Mouse (Mus musculus) intestine, embryonic 14.5 days (tissue): ENCODE measurements around the gene Ankrd13b. TPM values are rescaled to one million over a fixed set of nuclear protein-coding genes. Genes with fewer than 3 reads are reported as not detected.

Experiments
- ATAC-seq: fragments of 200-750 bp; cut with Nextera tagmentation; replicated peaks from 2 replicates; pipeline ENCODE4 v1.8.0; 2017; ENCODE audit warnings: low read depth, moderate number of reproducible peaks, moderate TSS enrichment, moderate library complexity; ENCODE audit not compliant: low FRiP score, low TSS enrichment
- DNase-seq: peaks from one replicate; pipeline ENCODE4 v3.0.0-alpha.2; 2018; ENCODE audit warnings: low spot score
- H3K27ac ChIP-seq: fragments of 300-500 bp; sonication (generic); 2 replicates; pipeline ENCODE4 v1.5.1; 2014; ENCODE audit warnings: low read depth, mild to moderate bottlenecking, control low read depth
- H3K27me3 ChIP-seq: fragments of 300-500 bp; sonication (generic); replicated peaks from 2 replicates; pipeline ENCODE4 v1.6.1; 2014; ENCODE audit warnings: low read length, control low read depth; ENCODE audit not compliant: control insufficient read depth, insufficient read depth
- H3K36me3 ChIP-seq: fragments of 300-500 bp; sonication (generic); 2 replicates; pipeline ENCODE4 v1.6.1; 2014; ENCODE audit warnings: low read length, control low read depth; ENCODE audit not compliant: control insufficient read depth, insufficient read depth
- H3K4me1 ChIP-seq: fragments of 300-500 bp; sonication (generic); replicated peaks from 2 replicates; pipeline ENCODE4 v1.6.1; 2014; ENCODE audit warnings: low read length, control low read depth, mixed read lengths; ENCODE audit not compliant: control insufficient read depth, insufficient read depth
- H3K4me2 ChIP-seq: fragments of 300-500 bp; sonication (generic); 2 replicates; pipeline ENCODE4 v1.6.1; 2014; ENCODE audit warnings: low read length
- H3K4me3 ChIP-seq: fragments of 300-500 bp; sonication (generic); 2 replicates; pipeline ENCODE4 v1.5.1; 2014; ENCODE audit warnings: low read depth, low read length, control low read depth, mixed read lengths
- H3K9ac ChIP-seq: fragments of 300-500 bp; sonication (generic); 2 replicates; pipeline ENCODE4 v1.6.1; 2014; ENCODE audit warnings: mild to moderate bottlenecking, low read length
- H3K9me3 ChIP-seq: fragments of 300-500 bp; sonication (generic); 2 replicates; pipeline ENCODE4 v1.6.1; 2016; ENCODE audit warnings: low read length, control low read depth; ENCODE audit not compliant: control insufficient read depth
- WGBS: fragments of 180-500 bp; shearing (Covaris S2); extraction: QIAGEN DNeasy Blood & Tissue Kit; methylation state at CpG from one replicate; pipeline ENCODE4 v1.1.7; 2014; 5-methylcytosine and 5-hydroxymethylcytosine counted together
- polyA plus RNA-seq: library from polyadenylated mRNA; unstranded; fragments of >200 nt; fragmentation: Nextera tagmentation; extraction: Ambion mirVana; gene quantifications from 2 replicates; pipeline ENCODE4 v1.2.1, GENCODE M21; 2014

Gene Ankrd13b
- polyA plus RNA-seq, 1 experiment from 2014 or later = 8.3 TPM

- Histone ChIP-seq H3K27me3 (no peaks in the 10 kb centered on the region), H3K9me3 (no peaks in the 10 kb centered on the region), H3K4me2 (no peak overlapping the region), H3K9ac (no peak overlapping the region), H3K4me1 (no peaks in the 10 kb centered on the region), H3K36me3 (peaks cover 29% of the 10 kb centered on the region), H3K4me3 (no peak overlapping the region), H3K27ac (no peak overlapping the region)
- ATAC-seq (no peak), DNase-seq (no peak)
- WGBS = 95% methylated on average over 14 of the region's 14 CpGs
Measured at GRCm38 (mm10) chr11:77476216-77476615, 13.3 kb downstream of the Ankrd13b start.

DNA sequence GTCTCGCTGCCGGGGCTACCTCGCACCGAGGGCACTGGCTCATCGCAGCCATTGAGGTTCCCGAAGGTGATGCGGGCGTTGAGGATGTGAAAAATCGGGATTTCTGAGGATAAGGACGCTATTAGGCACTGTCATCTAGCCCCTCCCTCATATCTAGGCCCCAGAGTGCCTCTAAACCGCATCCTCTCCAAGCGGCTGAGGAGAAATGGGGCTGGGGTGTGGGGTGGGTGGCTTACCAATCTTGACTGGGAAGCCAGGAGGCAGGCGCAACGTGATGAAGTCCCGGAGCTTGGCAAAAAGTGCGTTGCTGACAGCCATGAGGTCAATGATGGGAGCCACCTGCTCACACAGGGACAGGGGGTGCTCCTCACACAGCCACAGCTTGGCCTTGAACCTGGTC is 16.7 kb downstream of the Ankrd13b start:
- no peak for DNase-seq
- H3K27me3 ChIP-seq = peaks cover 16% of the 10 kb centered on the region
- H3K9me3 ChIP-seq = no peaks in the 10 kb centered on the region
- H3K4me2 ChIP-seq = no peak overlapping the region
- no peaks in the 10 kb centered on the region for H3K4me1 ChIP-seq
- H3K9ac ChIP-seq = no peak overlapping the region
- 89% methylated on average over 16 of the region's 16 CpGs for WGBS
- H3K4me3 ChIP-seq = no peak overlapping the region
- H3K36me3 ChIP-seq = peaks cover 33% of the 10 kb centered on the region
- no peak for ATAC-seq
- no peak overlapping the region for H3K27ac ChIP-seq

DNA sequence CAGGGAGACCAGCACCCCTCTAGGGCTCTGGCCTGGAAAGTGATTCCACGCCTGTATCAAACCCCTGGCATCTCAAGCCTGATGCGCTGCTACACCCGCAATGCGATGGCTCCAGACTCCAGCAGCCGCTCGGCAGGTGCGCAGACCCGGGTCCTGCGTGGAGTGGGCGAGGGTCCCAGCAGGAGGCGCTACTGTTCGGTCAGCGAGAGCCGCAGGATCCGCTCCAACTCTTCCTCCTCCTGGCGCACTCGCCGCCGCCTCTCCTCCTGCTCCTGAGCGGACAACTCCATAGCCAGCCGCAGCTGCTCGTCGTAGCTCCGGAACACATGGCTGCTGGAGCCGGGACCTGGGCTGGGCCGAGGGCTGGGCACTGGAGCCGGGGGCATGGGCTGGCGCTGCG is 18.1 kb downstream of the Ankrd13b start:
- Histone ChIP-seq H3K9ac (no peak overlapping the region), H3K36me3 (peaks cover 33% of the 10 kb centered on the region), H3K4me1 (no peaks in the 10 kb centered on the region), H3K4me2 (no peak overlapping the region), H3K27ac (no peak overlapping the region), H3K27me3 (peaks cover 29% of the 10 kb centered on the region), H3K9me3 (no peaks in the 10 kb centered on the region), H3K4me3 (no peak overlapping the region)
- 76% methylated on average over 29 of the region's 29 CpGs for WGBS
- DNase-seq = no peak
- no peak for ATAC-seq

GRCm38 (mm10) chr11:77468397-77468796 is 21.1 kb downstream of the Ankrd13b start:
- no peak overlapping the region for H3K4me3 ChIP-seq
- H3K27me3 ChIP-seq = peaks cover 42% of the 10 kb centered on the region
- no peak overlapping the region for H3K4me2 ChIP-seq
- no peak for DNase-seq
- no peak overlapping the region for H3K9ac ChIP-seq
- 86% methylated on average over 9 of the region's 9 CpGs for whole genome bisulfite sequencing
- H3K4me1 ChIP-seq = no peaks in the 10 kb centered on the region
- no peak for ATAC-seq
- no peaks in the 10 kb centered on the region for H3K9me3 ChIP-seq
- H3K36me3 ChIP-seq = peaks cover 17% of the 10 kb centered on the region
- no peak overlapping the region for H3K27ac ChIP-seq

DNA sequence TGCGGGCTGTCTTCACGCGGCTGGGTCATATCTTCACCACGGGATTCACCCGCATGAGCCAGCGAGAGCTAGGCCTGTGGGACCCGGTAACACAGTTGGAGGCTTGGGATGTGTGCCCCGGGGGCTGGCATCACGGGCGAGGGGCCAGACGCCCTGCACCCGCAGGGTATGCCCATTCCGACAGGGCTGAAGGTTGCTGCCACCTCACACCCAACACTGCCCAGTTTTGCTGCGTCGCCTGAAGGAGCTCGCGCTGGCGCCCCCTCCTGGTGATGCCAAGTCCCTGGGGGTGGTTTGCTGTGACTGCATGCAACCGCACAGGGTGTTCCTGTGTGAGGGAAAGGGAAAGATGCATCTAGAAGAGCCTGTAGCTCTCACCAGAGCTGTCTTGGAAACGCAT is 21.7 kb downstream of the Ankrd13b start:
- 13% methylated on average over 20 of the region's 20 CpGs for WGBS
- H3K27me3 ChIP-seq = peaks cover 48% of the 10 kb centered on the region
- no peak overlapping the region for H3K27ac ChIP-seq
- no peak overlapping the region for H3K4me3 ChIP-seq
- no peak overlapping the region for H3K9ac ChIP-seq
- ATAC-seq = no peak
- DNase-seq = peak; percentile 80
- H3K4me2 ChIP-seq = peak overlapping the region; percentile 18; the same call in 1 of the 2 replicates
- H3K36me3 ChIP-seq = peaks cover 17% of the 10 kb centered on the region
- 0 out of 2 replicates have a peak, but pooled peaks cover 3% of the 10 kb centered on the region for H3K4me1 ChIP-seq
- H3K9me3 ChIP-seq = no peaks in the 10 kb centered on the region

GRCm38 (mm10) chr11:77467157-77467556 is 22.3 kb downstream of the Ankrd13b start:
- peak; percentile 37; the same call in 1 of the 2 replicates for ATAC-seq
- Histone ChIP-seq H3K4me3 (no peak overlapping the region), H3K27ac (no peak overlapping the region), H3K9ac (no peak overlapping the region), H3K27me3 (peaks cover 53% of the 10 kb centered on the region), H3K36me3 (peaks cover 14% of the 10 kb centered on the region), H3K4me1 (0 out of 2 replicates have a peak, but pooled peaks cover 6% of the 10 kb centered on the region), H3K9me3 (no peaks in the 10 kb centered on the region), H3K4me2 (peak overlapping the region; percentile 18; the same call in 1 of the 2 replicates)
- 5% methylated on average over 25 of the region's 25 CpGs for WGBS
- peak; percentile 75 for DNase-seq

DNA sequence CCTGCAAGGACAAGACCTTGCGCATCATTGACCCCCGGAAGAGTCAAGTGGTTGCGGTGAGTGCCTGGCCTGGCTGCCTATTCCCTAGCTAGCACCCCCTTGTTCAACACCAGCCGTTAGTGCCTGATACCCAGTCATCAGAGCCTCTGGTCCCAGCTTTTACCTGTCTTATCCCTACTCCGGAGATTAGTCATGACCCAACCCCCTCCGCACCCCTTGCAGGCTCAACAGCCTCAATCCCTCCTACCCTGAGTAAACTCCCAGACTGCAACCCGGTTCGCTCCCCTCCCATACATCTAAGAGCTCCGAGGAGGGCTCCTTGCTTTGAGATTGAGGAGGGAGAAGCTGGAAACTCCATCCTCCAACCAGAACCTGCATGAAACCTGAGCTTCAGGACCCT is 22.9 kb downstream of the Ankrd13b start:
- H3K4me3 ChIP-seq = no peak overlapping the region
- peaks cover 9% of the 10 kb centered on the region; the same call in 1 of the 2 replicates for H3K4me1 ChIP-seq
- H3K9ac ChIP-seq = no peak overlapping the region
- H3K27me3 ChIP-seq = peaks cover 60% of the 10 kb centered on the region
- DNase-seq (no peak), ATAC-seq (no peak)
- WGBS = 36% methylated on average over 9 of the region's 9 CpGs
- no peak overlapping the region for H3K4me2 ChIP-seq
- no peaks in the 10 kb centered on the region for H3K9me3 ChIP-seq
- peaks cover 7% of the 10 kb centered on the region for H3K36me3 ChIP-seq
- no peak overlapping the region for H3K27ac ChIP-seq

DNA sequence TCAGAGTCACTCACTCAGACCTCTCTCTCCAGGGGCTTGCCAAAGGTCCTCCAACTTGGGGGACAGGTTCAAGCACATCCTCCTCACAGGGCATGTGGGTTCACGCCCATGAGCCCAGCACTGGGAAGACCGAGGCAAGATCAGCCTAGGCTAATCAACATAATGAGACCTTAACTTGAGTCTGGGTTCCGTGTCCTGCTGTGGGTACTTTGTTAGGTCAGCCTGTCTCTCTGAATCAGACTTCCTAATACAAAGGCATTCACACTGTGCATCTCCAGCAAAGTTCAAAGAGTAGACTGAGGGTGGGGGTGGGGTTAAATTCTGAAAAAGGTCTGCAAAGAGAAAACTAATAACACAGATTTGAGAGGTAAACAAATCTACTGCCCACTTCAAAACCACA is 24.4 kb downstream of the Ankrd13b start:
- Histone ChIP-seq H3K4me1 (peaks cover 9% of the 10 kb centered on the region; the same call in 1 of the 2 replicates), H3K9ac (no peak overlapping the region), H3K27me3 (peaks cover 70% of the 10 kb centered on the region), H3K27ac (no peak overlapping the region), H3K9me3 (no peaks in the 10 kb centered on the region), H3K4me2 (no peak overlapping the region), H3K4me3 (no peak overlapping the region), H3K36me3 (no peaks in the 10 kb centered on the region)
- ATAC-seq (no peak), DNase-seq (no peak)
- 71% methylated on average over 3 of the region's 3 CpGs for WGBS

- H3K27me3 ChIP-seq = peaks cover 70% of the 10 kb centered on the region
- WGBS = 59% methylated on average over 4 of the region's 4 CpGs
- no peak overlapping the region for H3K4me3 ChIP-seq
- ATAC-seq = no peak
- no peak overlapping the region for H3K27ac ChIP-seq
- H3K4me2 ChIP-seq = no peak overlapping the region
- H3K9ac ChIP-seq = no peak overlapping the region
- H3K4me1 ChIP-seq = peaks cover 9% of the 10 kb centered on the region; the same call in 1 of the 2 replicates
- no peak for DNase-seq
- no peaks in the 10 kb centered on the region for H3K36me3 ChIP-seq
- H3K9me3 ChIP-seq = no peaks in the 10 kb centered on the region
Measured at GRCm38 (mm10) chr11:77464684-77465083, 24.8 kb downstream of the Ankrd13b start.
